Mouse (Mus musculus): Measurements from ENCODE around the gene Ltbp3. TPM values are rescaled to one million over a fixed set of nuclear protein-coding genes. Genes with fewer than 3 reads are reported as not detected.
"Not testable (repeated sequence)": the region's sequence is repeated elsewhere in the genome, so short reads cannot be mapped to it uniquely, and the experiment has no call there.

The Ltbp3 gene
- polyA plus RNA-seq, 1 experiment from 2014 or later = 15.7 TPM

GRCm38 (mm10) chr19:5793116-5793515 is 52.4 kb downstream of the Ltbp3 start:
- peaks cover 11% of the 10 kb centered on the region; the same call in 1 of the 2 replicates for H3K36me3 ChIP-seq (ENCODE audit: control insufficient read depth, insufficient read depth, low read length)
- H3K4me3 ChIP-seq (ENCODE audit: low read depth, low read length) = no peak overlapping the region
- peak; percentile 65 for DNase-seq (ENCODE audit: low spot score)
- TF ChIP-seq EP300 (optimal IDR thresholded peaks at IDR 0.05) (no peak), CTCF (IDR thresholded peaks at IDR 0.05; ENCODE audit: low read depth) (peak; percentile 96)
- no peak overlapping the region for H3K4me2 ChIP-seq (replicated peaks; ENCODE audit: low read depth)
- 0 out of 2 replicates have a peak, but pooled peaks cover 2% of the 10 kb centered on the region for H3K4me1 ChIP-seq (replicated peaks; ENCODE audit: control insufficient read depth, insufficient read depth)
- WGBS = 4% methylated on average over 2 of the region's 2 CpGs
- H3K9ac ChIP-seq (ENCODE audit: low read length) = no peak overlapping the region
- no peaks in the 10 kb centered on the region for H3K9me3 ChIP-seq (ENCODE audit: control insufficient read depth, low read length)
- ATAC-seq (ENCODE audit: low FRiP score, low TSS enrichment) = peak; percentile 62
- H3K27ac ChIP-seq (replicated peaks) = 0 out of 2 replicates have a peak overlapping the region, but pooled peaks have one; percentile 35
- H3K27me3 ChIP-seq (ENCODE audit: control insufficient read depth, insufficient read depth, low read length) = no peaks in the 10 kb centered on the region

GRCm38 (mm10) chr19:5793917-5794770 is 53.4 kb downstream of the Ltbp3 start:
- not testable (repeated sequence) for H3K9me3 ChIP-seq (ENCODE audit: control insufficient read depth, low read length); H3K27me3 ChIP-seq (ENCODE audit: control insufficient read depth, insufficient read depth, low read length); H3K4me3 ChIP-seq (ENCODE audit: low read depth, low read length); H3K9ac ChIP-seq (ENCODE audit: low read length); H3K4me2 ChIP-seq (replicated peaks; ENCODE audit: low read depth); H3K4me1 ChIP-seq (replicated peaks; ENCODE audit: control insufficient read depth, insufficient read depth)
- WGBS = 10% methylated on average over 7 of the region's 7 CpGs
- DNase-seq (ENCODE audit: low spot score) = peak; percentile 25
- peak; percentile 32 for ATAC-seq (ENCODE audit: low FRiP score, low TSS enrichment)
- Histone ChIP-seq H3K27ac (replicated peaks) (peak overlapping the region; percentile 75), H3K36me3 (ENCODE audit: control insufficient read depth, insufficient read depth, low read length) (peaks cover 11% of the 10 kb centered on the region; the same call in 1 of the 2 replicates)

GRCm38 (mm10) chr19:5794771-5795576 is 54.3 kb downstream of the Ltbp3 start:
- TF ChIP-seq CTCF (IDR thresholded peaks at IDR 0.05; ENCODE audit: low read depth) (no peak), EP300 (optimal IDR thresholded peaks at IDR 0.05) (no peak)
- peak; percentile 50 for ATAC-seq (ENCODE audit: low FRiP score, low TSS enrichment)
- 27% methylated on average over 5 of the region's 5 CpGs for WGBS
- H3K27me3 ChIP-seq (ENCODE audit: control insufficient read depth, insufficient read depth, low read length) = no peaks in the 10 kb centered on the region
- H3K27ac ChIP-seq (replicated peaks) = peak overlapping the region; percentile 41
- no peak overlapping the region for H3K4me3 ChIP-seq (ENCODE audit: low read depth, low read length)
- peaks cover 11% of the 10 kb centered on the region; the same call in 1 of the 2 replicates for H3K36me3 ChIP-seq (ENCODE audit: control insufficient read depth, insufficient read depth, low read length)
- 0 out of 2 replicates have a peak, but pooled peaks cover 2% of the 10 kb centered on the region for H3K4me1 ChIP-seq (replicated peaks; ENCODE audit: control insufficient read depth, insufficient read depth)
- H3K4me2 ChIP-seq (replicated peaks; ENCODE audit: low read depth) = no peak overlapping the region
- no peak overlapping the region for H3K9ac ChIP-seq (ENCODE audit: low read length)
- DNase-seq (ENCODE audit: low spot score) = peak; percentile 49
- H3K9me3 ChIP-seq (ENCODE audit: control insufficient read depth, low read length) = no peaks in the 10 kb centered on the region

GRCm38 (mm10) chr19:5795668-5796572 is 55.2 kb downstream of the Ltbp3 start:
- no peaks in the 10 kb centered on the region for H3K9me3 ChIP-seq (ENCODE audit: control insufficient read depth, low read length)
- H3K4me3 ChIP-seq (ENCODE audit: low read depth, low read length) = peak overlapping the region; percentile 69
- H3K27me3 ChIP-seq (ENCODE audit: control insufficient read depth, insufficient read depth, low read length) = no peaks in the 10 kb centered on the region
- peaks cover 11% of the 10 kb centered on the region; the same call in 1 of the 2 replicates for H3K36me3 ChIP-seq (ENCODE audit: control insufficient read depth, insufficient read depth, low read length)
- H3K4me1 ChIP-seq (replicated peaks; ENCODE audit: control insufficient read depth, insufficient read depth) = 0 out of 2 replicates have a peak, but pooled peaks cover 2% of the 10 kb centered on the region
- H3K27ac ChIP-seq (replicated peaks) = peak overlapping the region; percentile 56; the same call in 1 of the 2 replicates
- H3K9ac ChIP-seq (ENCODE audit: low read length) = peak overlapping the region; percentile 59
- ATAC-seq (ENCODE audit: low FRiP score, low TSS enrichment) = no peak
- H3K4me2 ChIP-seq (replicated peaks; ENCODE audit: low read depth) = peak overlapping the region; percentile 61
- 37% methylated on average over 11 of the region's 11 CpGs for WGBS
- TF ChIP-seq CTCF (IDR thresholded peaks at IDR 0.05; ENCODE audit: low read depth) (no peak), EP300 (optimal IDR thresholded peaks at IDR 0.05) (no peak)
- DNase-seq (ENCODE audit: low spot score) = peak; percentile 33

- H3K9ac ChIP-seq (ENCODE audit: low read length) = peak overlapping the region; percentile 59
- peak overlapping the region; percentile 61 for H3K4me2 ChIP-seq (replicated peaks; ENCODE audit: low read depth)
- H3K4me3 ChIP-seq (ENCODE audit: low read depth, low read length) = peak overlapping the region; percentile 69
- ATAC-seq (ENCODE audit: low FRiP score, low TSS enrichment) (no peak), DNase-seq (ENCODE audit: low spot score) (peak; percentile 13)
- H3K9me3 ChIP-seq (ENCODE audit: control insufficient read depth, low read length) = no peaks in the 10 kb centered on the region
- H3K36me3 ChIP-seq (ENCODE audit: control insufficient read depth, insufficient read depth, low read length) = peaks cover 11% of the 10 kb centered on the region; the same call in 1 of the 2 replicates
- H3K27ac ChIP-seq (replicated peaks) = peak overlapping the region; percentile 56; the same call in 1 of the 2 replicates
- 0 out of 2 replicates have a peak, but pooled peaks cover 2% of the 10 kb centered on the region for H3K4me1 ChIP-seq (replicated peaks; ENCODE audit: control insufficient read depth, insufficient read depth)
- TF ChIP-seq CTCF (IDR thresholded peaks at IDR 0.05; ENCODE audit: low read depth) (no peak), EP300 (optimal IDR thresholded peaks at IDR 0.05) (no peak)
- 36% methylated on average over 7 of the region's 7 CpGs for WGBS
- no peaks in the 10 kb centered on the region for H3K27me3 ChIP-seq (ENCODE audit: control insufficient read depth, insufficient read depth, low read length)
Measured at GRCm38 (mm10) chr19:5796573-5797111, 55.9 kb downstream of the Ltbp3 start.
